Mouse (Mus musculus) limb, embryonic 12.5 days (tissue): Measurements from ENCODE around the gene Adam15. TPM values are rescaled to one million over a fixed set of nuclear protein-coding genes. Genes with fewer than 3 reads are reported as not detected.

Experiments
- ATAC-seq: fragments of 200-750 bp; cut with Nextera tagmentation; 2 replicates; pipeline ENCODE4 v1.8.0; 2017; ENCODE audit warnings: low read depth, moderate TSS enrichment; ENCODE audit not compliant: insufficient number of reproducible peaks, insufficient read depth, low FRiP score, low TSS enrichment
- H3K27ac ChIP-seq: fragments of 300-500 bp; sonication (generic); 2 replicates; pipeline ENCODE4 v1.5.1; 2016; ENCODE audit warnings: mild to moderate bottlenecking, moderate library complexity
- H3K27me3 ChIP-seq: fragments of 300-500 bp; sonication (generic); 2 replicates; pipeline ENCODE4 v1.6.1; 2016; ENCODE audit warnings: mild to moderate bottlenecking, moderate library complexity
- H3K36me3 ChIP-seq: fragments of 300-500 bp; sonication (generic); 2 replicates; pipeline ENCODE4 v1.6.1; 2016; ENCODE audit warnings: mild to moderate bottlenecking, moderate library complexity
- H3K4me1 ChIP-seq: fragments of 300-500 bp; sonication (generic); replicated peaks from 2 replicates; pipeline ENCODE4 v1.6.1; 2016
- H3K4me2 ChIP-seq: fragments of 300-500 bp; sonication (generic); 2 replicates; pipeline ENCODE4 v1.6.1; 2016; ENCODE audit warnings: mild to moderate bottlenecking, moderate library complexity
- H3K4me3 ChIP-seq: fragments of 300-500 bp; sonication (generic); replicated peaks from 2 replicates; pipeline ENCODE4 v1.5.1; 2016; ENCODE audit warnings: mild to moderate bottlenecking
- H3K9ac ChIP-seq: fragments of 300-500 bp; sonication (generic); replicated peaks from 2 replicates; pipeline ENCODE4 v1.6.1; 2016; ENCODE audit warnings: mild to moderate bottlenecking, moderate library complexity
- H3K9me3 ChIP-seq: fragments of 300-500 bp; sonication (generic); 2 replicates; pipeline ENCODE4 v1.6.1; 2016; ENCODE audit warnings: mild to moderate bottlenecking, moderate library complexity
- WGBS: fragments of 180-500 bp; shearing (Covaris S2); methylation state at CpG from one replicate; pipeline ENCODE4 v1.1.7; 2016; 5-methylcytosine and 5-hydroxymethylcytosine counted together
- polyA plus RNA-seq: library from polyadenylated mRNA; unstranded; fragments of >200 nt; fragmentation: Nextera tagmentation; extraction: Ambion mirVana; gene quantifications from 2 replicates; pipeline ENCODE4 v1.2.1, GENCODE M21; 2016

Adam15 gene
- polyA plus RNA-seq, 1 experiment from 2014 or later: 32.1 TPM

DNA sequence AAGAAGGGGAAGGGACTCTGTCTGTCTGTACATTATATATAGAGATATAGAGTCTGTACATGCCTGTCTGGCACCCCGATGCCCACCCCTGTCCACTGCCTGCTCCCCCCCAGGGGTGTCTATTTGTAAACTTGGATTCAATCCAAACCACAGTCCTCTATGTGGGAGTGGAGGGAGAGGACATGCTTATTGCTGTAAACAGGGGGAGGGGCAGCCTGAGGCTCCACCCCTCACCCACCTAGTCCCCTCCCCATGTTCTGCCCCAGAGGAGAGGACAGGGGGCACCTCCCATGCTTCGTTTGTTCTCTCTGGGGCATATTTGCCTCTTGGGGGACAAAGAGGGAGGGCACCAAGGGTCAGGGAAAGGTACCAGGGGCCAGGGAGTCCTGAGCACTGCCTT is 35.0 kb downstream of the Adam15 start:
- Histone ChIP-seq H3K27ac (no peak overlapping the region), H3K9ac (peak overlapping the region; percentile 53; the same call in 1 of the 2 replicates), H3K4me1 (peaks cover 48% of the 10 kb centered on the region), H3K27me3 (peaks cover 35% of the 10 kb centered on the region), H3K4me2 (peak overlapping the region; percentile 63), H3K4me3 (no peak overlapping the region), H3K9me3 (peaks cover 5% of the 10 kb centered on the region; the same call in 1 of the 2 replicates), H3K36me3 (peaks cover 10% of the 10 kb centered on the region; the same call in 1 of the 2 replicates)
- no peak for ATAC-seq
- WGBS: 52% methylated on average over 2 of the region's 2 CpGs

DNA sequence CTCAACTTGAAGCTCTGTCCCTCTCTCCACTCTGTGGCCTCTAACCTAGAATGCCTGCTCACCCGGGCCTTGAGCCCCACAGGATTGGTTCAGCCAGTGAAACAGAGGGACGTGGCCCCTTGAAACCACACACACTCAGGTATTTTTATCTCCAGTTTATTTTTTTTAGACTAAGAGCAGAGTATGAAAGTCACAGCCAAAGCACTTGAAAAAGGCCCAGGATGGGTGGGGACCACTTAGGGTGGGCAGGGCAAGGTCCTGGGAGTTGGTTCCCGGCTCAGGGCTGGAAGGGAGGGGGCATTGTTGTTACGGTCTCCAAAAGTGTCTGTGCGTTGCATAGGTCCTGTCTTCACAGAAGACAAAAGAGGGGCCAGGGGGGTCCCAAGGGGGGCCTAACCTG is 35.5 kb downstream of the Adam15 start:
- no peak overlapping the region for H3K4me2 ChIP-seq
- H3K4me1 ChIP-seq: peaks cover 44% of the 10 kb centered on the region
- no peak overlapping the region for H3K27ac ChIP-seq
- peaks cover 31% of the 10 kb centered on the region for H3K27me3 ChIP-seq
- no peak overlapping the region for H3K4me3 ChIP-seq
- 85% methylated on average over 5 of the region's 5 CpGs for WGBS
- peaks cover 10% of the 10 kb centered on the region; the same call in 1 of the 2 replicates for H3K36me3 ChIP-seq
- H3K9ac ChIP-seq: peak overlapping the region; percentile 53; the same call in 1 of the 2 replicates
- ATAC-seq: no peak
- peaks cover 5% of the 10 kb centered on the region; the same call in 1 of the 2 replicates for H3K9me3 ChIP-seq

DNA sequence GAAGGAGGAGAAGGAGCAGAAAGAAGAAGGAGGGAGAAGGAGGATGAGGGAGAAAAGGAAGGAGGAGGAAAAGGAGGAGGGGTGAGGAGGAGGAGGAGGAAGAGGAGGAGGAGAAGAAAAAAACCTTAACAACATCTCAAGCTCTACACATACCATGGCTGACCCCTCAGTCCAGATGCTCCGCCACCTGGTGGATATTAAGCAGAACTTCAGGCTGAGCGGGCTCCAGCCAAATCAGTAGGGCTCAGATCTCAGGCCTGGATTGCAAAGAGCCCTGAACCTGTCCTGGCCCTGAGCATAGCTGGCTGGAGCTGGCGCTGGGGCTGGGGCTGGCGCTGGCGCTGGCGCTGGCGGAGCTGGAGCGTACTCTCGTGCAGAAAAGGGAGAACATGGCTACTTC is 41.7 kb downstream of the Adam15 start:
- H3K36me3 ChIP-seq: no peaks in the 10 kb centered on the region
- no peak; the same call in 1 of the 2 replicates for ATAC-seq
- H3K9ac ChIP-seq: no peak overlapping the region
- 2% methylated on average over 9 of the region's 9 CpGs for WGBS
- no peak overlapping the region for H3K4me3 ChIP-seq
- no peaks in the 10 kb centered on the region for H3K27me3 ChIP-seq
- H3K9me3 ChIP-seq: peaks cover 5% of the 10 kb centered on the region; the same call in 1 of the 2 replicates
- peaks cover 16% of the 10 kb centered on the region for H3K4me1 ChIP-seq
- no peak overlapping the region for H3K27ac ChIP-seq
- no peak overlapping the region for H3K4me2 ChIP-seq

DNA sequence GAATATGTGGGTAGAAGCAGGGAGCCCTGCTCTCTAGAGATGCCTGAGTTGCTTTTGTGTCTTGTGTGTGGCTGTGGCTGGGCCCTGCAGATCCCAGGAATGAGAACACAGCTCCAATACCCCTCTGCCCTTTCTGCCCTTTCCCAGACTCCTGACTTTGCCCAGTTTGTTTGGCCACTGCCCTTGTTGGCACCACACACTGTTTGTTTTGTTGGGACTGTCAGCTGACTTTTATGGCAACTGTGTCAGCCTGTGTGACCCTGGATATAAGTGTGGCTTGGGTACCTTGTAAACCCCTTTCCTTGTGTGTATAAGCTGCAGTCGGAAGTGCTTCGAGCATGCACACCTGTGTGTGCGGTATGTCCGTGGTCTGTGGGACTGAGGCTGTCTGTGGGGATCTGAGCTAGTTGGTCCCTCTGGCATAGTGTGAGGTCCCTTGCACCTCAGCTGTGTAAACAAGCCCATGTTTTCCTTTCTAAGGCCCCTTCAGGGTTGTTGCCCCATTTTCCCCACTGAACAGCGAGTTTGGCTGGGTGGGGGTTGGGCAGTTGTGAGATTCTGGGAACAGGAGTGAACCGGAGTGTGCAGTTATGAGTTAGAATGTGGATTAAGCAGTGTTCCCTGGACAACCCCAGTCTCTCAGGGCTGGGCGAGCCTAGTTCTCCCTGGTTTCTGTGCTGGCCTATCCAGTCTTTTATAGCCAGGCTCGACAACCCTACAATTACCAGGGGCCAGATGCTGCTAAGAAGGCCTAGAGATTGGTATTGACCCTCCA is 44.1 kb downstream of the Adam15 start:
- Histone ChIP-seq H3K4me1 (peaks cover 16% of the 10 kb centered on the region), H3K27ac (peak overlapping the region; percentile 77), H3K9me3 (peaks cover under 1% of the 10 kb centered on the region; the same call in 1 of the 2 replicates), H3K4me3 (no peak overlapping the region), H3K4me2 (no peak overlapping the region), H3K9ac (no peak overlapping the region), H3K36me3 (no peaks in the 10 kb centered on the region), H3K27me3 (no peaks in the 10 kb centered on the region)
- no peak; the same call in 1 of the 2 replicates for ATAC-seq
- 50% methylated on average over 8 of the region's 8 CpGs for WGBS

DNA sequence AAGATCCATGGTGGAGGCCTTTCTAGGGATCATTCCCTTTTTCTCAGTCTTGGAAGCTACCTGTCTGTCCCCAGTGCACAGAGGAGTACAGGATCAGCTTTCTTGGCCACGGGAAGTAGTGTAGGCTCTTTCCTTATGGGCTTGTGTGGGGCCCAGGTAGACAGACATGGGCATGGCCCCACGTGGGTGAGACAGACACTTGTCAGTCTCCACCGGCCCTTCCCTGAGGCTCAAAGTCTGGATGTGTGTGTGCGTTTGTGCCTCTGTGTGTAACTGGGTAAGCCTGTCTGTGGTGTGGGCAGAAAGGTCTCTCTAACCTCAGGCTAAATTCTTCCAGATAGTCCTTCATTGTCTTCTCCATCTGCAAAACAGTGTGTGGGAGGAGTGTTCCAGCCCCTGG is 44.7 kb downstream of the Adam15 start:
- H3K27ac ChIP-seq: peak overlapping the region; percentile 64; the same call in 1 of the 2 replicates

DNA sequence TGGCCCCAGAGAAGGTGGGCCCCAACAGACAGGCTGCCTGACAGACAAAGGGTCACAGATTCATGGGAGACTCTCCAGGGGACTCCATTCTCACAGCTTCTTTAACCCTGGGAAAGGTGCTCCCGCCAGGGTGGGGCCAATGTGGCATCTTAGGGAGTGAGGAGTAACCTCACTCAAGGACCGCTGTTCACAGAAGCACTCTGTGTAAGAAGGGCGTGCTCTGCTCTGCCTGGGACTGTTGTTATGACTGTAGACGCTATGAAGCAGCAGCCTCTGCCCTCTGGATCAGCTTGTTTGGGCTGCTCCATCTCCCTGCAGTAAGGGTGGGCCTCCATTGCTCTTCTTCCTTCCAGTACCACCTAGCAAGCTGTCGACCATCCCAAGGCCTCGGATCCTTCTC is 45.4 kb downstream of the Adam15 start:
- Histone ChIP-seq H3K9me3 (no peaks in the 10 kb centered on the region), H3K9ac (no peak overlapping the region), H3K27me3 (no peaks in the 10 kb centered on the region), H3K4me3 (no peak overlapping the region), H3K4me2 (no peak overlapping the region), H3K36me3 (no peaks in the 10 kb centered on the region), H3K4me1 (peaks cover 24% of the 10 kb centered on the region), H3K27ac (0 out of 2 replicates have a peak overlapping the region, but pooled peaks have one; percentile 36)
- ATAC-seq: no peak
- WGBS: 67% methylated on average over 6 of the region's 6 CpGs

More for the DNA sequence above, 44.7 kb downstream of the Adam15 start:
- H3K9ac ChIP-seq: no peak overlapping the region
- WGBS: 66% methylated on average over 4 of the region's 4 CpGs
- no peak overlapping the region for H3K4me3 ChIP-seq
- no peaks in the 10 kb centered on the region for H3K27me3 ChIP-seq
- no peaks in the 10 kb centered on the region for H3K9me3 ChIP-seq
- no peak overlapping the region for H3K4me2 ChIP-seq
- H3K36me3 ChIP-seq: no peaks in the 10 kb centered on the region
- peaks cover 17% of the 10 kb centered on the region for H3K4me1 ChIP-seq
- ATAC-seq: no peak

DNA sequence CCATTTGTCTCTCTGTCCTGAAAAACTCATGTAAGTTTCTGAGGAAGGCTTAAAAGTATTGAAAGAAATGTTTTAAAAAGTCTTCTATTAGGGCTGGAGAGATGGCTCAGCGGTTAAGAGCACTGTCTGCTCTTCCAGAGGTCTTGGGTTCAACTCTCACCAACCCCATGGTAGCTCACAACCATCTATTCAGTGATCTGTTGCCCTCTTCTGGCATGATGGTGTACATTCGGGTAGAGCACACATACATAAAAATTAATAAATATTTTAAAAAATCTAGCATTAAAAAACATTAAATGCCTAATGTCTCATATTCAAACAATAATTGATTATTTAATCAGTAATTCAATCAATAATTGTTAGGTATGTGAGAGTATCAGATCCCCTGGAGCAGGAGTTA is 49.3 kb downstream of the Adam15 start:
- no peak overlapping the region for H3K4me2 ChIP-seq
- no peak overlapping the region for H3K4me3 ChIP-seq
- WGBS: 68% methylated on average over 2 of the region's 2 CpGs
- no peaks in the 10 kb centered on the region for H3K36me3 ChIP-seq
- peaks cover 17% of the 10 kb centered on the region for H3K4me1 ChIP-seq
- H3K27me3 ChIP-seq: no peaks in the 10 kb centered on the region
- no peak for ATAC-seq
- no peak overlapping the region for H3K27ac ChIP-seq
- no peaks in the 10 kb centered on the region for H3K9me3 ChIP-seq
- no peak overlapping the region for H3K9ac ChIP-seq

DNA sequence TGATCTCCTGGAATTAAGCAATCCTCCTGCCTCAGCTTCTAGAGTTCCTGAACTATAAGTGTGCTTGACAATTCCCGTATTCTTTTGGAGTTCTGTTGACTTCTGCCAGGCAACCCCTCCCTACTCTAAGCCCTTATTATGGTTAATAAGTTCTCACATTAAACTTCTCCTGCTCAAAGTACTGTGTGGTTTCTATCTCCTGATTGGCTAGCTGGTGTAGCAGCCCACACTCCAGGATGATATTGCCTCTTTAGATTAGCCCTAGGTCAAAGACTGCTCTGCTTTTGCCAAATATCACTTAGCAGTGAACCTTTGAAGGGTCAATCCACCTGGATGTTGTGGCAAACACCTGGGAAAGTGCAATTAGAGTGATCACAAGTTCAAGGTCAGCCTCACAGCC is 49.7 kb downstream of the Adam15 start:
- 38% methylated on average over 1 of the region's 1 CpGs for WGBS

DNA sequence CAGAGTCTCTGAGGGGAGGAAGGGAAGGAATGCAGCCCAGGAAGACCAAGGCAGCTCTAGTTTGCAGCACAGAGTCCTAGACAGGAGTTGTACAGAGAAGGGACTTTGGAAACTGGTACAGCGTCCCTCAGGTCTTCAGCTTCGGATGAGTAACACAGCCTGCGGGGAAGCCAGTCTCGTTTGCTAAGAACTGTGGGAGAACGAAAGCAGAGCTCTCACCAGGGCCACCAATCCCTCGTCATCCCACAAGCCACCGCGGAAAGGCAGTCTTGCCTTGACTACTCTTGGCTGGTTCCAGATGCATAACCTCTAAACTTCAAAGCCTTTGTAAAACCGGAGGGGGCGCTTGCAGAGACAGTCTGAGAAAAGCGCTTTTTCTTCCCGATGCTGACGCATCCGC is 50.3 kb downstream of the Adam15 start:
- no peaks in the 10 kb centered on the region for H3K36me3 ChIP-seq
- H3K9me3 ChIP-seq: no peaks in the 10 kb centered on the region
- ATAC-seq: no peak
- peak overlapping the region; percentile 17; the same call in 1 of the 2 replicates for H3K27ac ChIP-seq
- H3K4me2 ChIP-seq: peak overlapping the region; percentile 57
- WGBS: 2% methylated on average over 14 of the region's 14 CpGs
- peaks cover 11% of the 10 kb centered on the region for H3K4me1 ChIP-seq
- no peaks in the 10 kb centered on the region for H3K27me3 ChIP-seq
- peak overlapping the region; percentile 53 for H3K9ac ChIP-seq
- H3K4me3 ChIP-seq: peak overlapping the region; percentile 26

More for the DNA sequence above, 49.7 kb downstream of the Adam15 start:
- Histone ChIP-seq H3K27me3 (no peaks in the 10 kb centered on the region), H3K36me3 (no peaks in the 10 kb centered on the region), H3K4me3 (0 out of 2 replicates have a peak overlapping the region, but pooled peaks have one; percentile 26), H3K4me1 (peaks cover 14% of the 10 kb centered on the region), H3K9me3 (no peaks in the 10 kb centered on the region), H3K27ac (no peak overlapping the region), H3K4me2 (peak overlapping the region; percentile 57), H3K9ac (peak overlapping the region; percentile 53; the same call in 1 of the 2 replicates)
- ATAC-seq: no peak

DNA sequence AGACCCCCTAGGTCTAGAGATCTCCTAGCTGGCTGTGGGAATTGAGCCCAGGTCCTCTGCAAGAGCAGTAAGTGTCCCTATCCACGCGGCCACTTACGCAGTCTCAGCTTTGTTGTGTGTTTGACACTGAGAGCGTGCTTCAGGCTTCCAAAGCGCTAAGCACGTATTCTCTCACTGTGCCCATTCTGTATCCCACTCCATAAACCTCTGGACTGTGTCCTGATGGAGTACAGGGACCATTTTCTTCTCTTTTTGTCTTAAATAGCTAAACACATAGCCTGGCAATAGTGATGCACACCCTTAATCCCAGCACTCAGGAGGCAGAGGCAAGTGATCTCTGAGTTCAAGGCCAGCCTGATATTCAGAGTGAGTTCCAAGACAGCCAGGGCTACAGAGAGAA is 50.9 kb downstream of the Adam15 start:
- H3K9me3 ChIP-seq: no peaks in the 10 kb centered on the region
- no peaks in the 10 kb centered on the region for H3K36me3 ChIP-seq
- 83% methylated on average over 6 of the region's 6 CpGs for WGBS
- peak overlapping the region; percentile 57; the same call in 1 of the 2 replicates for H3K4me2 ChIP-seq
- H3K9ac ChIP-seq: no peak overlapping the region
- H3K27ac ChIP-seq: no peak overlapping the region
- H3K27me3 ChIP-seq: no peaks in the 10 kb centered on the region
- no peak overlapping the region for H3K4me3 ChIP-seq
- no peak for ATAC-seq
- peaks cover 11% of the 10 kb centered on the region for H3K4me1 ChIP-seq

DNA sequence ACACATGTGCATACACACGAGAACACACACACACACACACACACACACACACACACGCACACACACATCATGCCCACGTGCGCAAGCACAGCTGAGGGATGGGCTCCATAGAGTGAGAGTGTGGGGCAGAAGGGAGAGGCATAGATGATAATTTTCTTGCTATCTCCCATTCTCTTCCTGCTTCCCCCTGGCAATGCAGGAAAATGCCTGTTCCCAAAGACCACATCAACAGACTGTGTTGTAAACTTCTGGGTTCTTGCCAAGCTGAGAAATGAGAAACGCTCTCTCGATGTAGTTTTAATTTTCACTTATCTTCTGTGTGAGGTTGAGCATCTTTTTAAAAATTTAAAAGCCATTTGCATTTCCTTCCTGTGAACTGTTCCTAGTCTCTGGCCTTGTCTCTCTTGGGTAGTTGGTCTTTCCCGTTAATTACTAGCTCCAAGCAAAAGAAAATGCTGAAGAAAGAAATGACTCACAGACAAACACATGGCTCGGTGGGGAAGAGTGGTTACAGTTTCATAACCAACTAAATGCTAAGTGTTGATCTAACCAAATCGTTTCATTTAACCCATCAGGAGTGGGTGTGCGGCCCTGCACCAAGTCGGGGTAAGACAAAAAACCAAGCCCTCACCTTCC is 52.9 kb downstream of the Adam15 start:
- Histone ChIP-seq H3K9ac (no peak overlapping the region), H3K9me3 (no peaks in the 10 kb centered on the region), H3K27ac (peak overlapping the region; percentile 56; the same call in 1 of the 2 replicates), H3K4me1 (peaks cover 17% of the 10 kb centered on the region), H3K36me3 (no peaks in the 10 kb centered on the region), H3K27me3 (no peaks in the 10 kb centered on the region), H3K4me3 (no peak overlapping the region), H3K4me2 (no peak overlapping the region)
- no peak for ATAC-seq
- 78% methylated on average over 11 of the region's 11 CpGs for WGBS
